Mouse (Mus musculus): ENCODE data around the gene Zswim3.

DNA sequence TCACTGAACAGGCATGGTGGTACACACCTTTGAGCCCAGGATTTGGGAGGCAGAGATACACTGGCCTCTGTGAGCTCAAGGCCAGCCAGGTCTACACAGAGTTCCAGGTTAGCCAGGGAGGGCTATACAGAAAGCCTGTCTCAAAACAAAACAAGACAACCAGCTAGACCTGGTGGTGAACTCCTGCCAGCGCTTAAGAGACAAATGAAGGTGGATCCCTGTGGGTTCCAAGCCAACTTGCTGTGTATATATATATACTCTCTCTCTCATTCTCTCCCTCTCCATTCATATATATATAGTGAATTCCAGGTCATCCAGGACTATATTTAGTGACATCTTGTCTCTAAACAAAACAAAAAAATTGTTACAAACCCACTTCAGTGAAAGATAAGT is 981 bp upstream of the Zswim3 start:
- TF ChIP-seq CTCF (IDR thresholded peaks at IDR 0.05), result no peak
- no peak; the same call in 1 of the 2 replicates for TF ChIP-seq EP300 (IDR thresholded peaks at IDR 0.05)
